Mouse (Mus musculus): Measurements from ENCODE around the gene Hist1h2ag. TPM values are rescaled to one million over a fixed set of nuclear protein-coding genes. Genes with fewer than 3 reads are reported as not detected.

Gene Hist1h2ag
- polyA plus RNA-seq, 1 experiment from 2014 or later = 42.5 TPM

GRCm38 (mm10) chr13:22034443-22035266 is 8.1 kb downstream of the Hist1h2ag start:
- Histone ChIP-seq H3K27ac (peak overlapping the region; percentile 86), H3K4me1 (peaks cover 11% of the 10 kb centered on the region; the same call in 1 of the 2 replicates), H3K36me3 (no peaks in the 10 kb centered on the region), H3K4me3 (peak overlapping the region; percentile 57), H3K27me3 (ENCODE audit: insufficient read depth, poor library complexity, severe bottlenecking) (no peaks in the 10 kb centered on the region), H3K9me3 (no peaks in the 10 kb centered on the region)
- no peak for DNase-seq (ENCODE audit: low spot score)
- 1% methylated on average over 14 of the region's 14 CpGs for WGBS

- no peak for DNase-seq (ENCODE audit: low spot score)
- 64% methylated on average over 5 of the region's 5 CpGs for whole genome bisulfite sequencing
- peak overlapping the region; percentile 86 for H3K27ac ChIP-seq
- H3K4me1 ChIP-seq = peaks cover 11% of the 10 kb centered on the region; the same call in 1 of the 2 replicates
- H3K36me3 ChIP-seq = no peaks in the 10 kb centered on the region
- H3K27me3 ChIP-seq (ENCODE audit: insufficient read depth, poor library complexity, severe bottlenecking) = no peaks in the 10 kb centered on the region
- H3K9me3 ChIP-seq = no peaks in the 10 kb centered on the region
- peak overlapping the region; percentile 57 for H3K4me3 ChIP-seq
Observed at GRCm38 (mm10) chr13:22033741-22034442, 8.9 kb downstream of the Hist1h2ag start.

- Histone ChIP-seq H3K4me1 (peaks cover 5% of the 10 kb centered on the region; the same call in 1 of the 2 replicates), H3K36me3 (no peaks in the 10 kb centered on the region), H3K4me3 (no peak overlapping the region), H3K9me3 (no peaks in the 10 kb centered on the region), H3K27ac (no peak overlapping the region), H3K27me3 (ENCODE audit: insufficient read depth, poor library complexity, severe bottlenecking) (no peaks in the 10 kb centered on the region)
- 16% methylated on average over 4 of the region's 4 CpGs for WGBS
- no peak for DNase-seq (ENCODE audit: low spot score)
Observed at GRCm38 (mm10) chr13:22030493-22030892, 12.3 kb downstream of the Hist1h2ag start.

GRCm38 (mm10) chr13:22029928-22030327 is 12.8 kb downstream of the Hist1h2ag start:
- no peaks in the 10 kb centered on the region for H3K36me3 ChIP-seq
- H3K27me3 ChIP-seq (ENCODE audit: insufficient read depth, poor library complexity, severe bottlenecking) = no peaks in the 10 kb centered on the region
- H3K4me3 ChIP-seq = peak overlapping the region; percentile 65
- no peaks in the 10 kb centered on the region for H3K9me3 ChIP-seq
- peaks cover 5% of the 10 kb centered on the region; the same call in 1 of the 2 replicates for H3K4me1 ChIP-seq
- no peak for DNase-seq (ENCODE audit: low spot score)
- 23% methylated on average over 8 of the region's 8 CpGs for WGBS
- no peak overlapping the region for H3K27ac ChIP-seq

- H3K27ac ChIP-seq = peak overlapping the region; percentile 84
- H3K36me3 ChIP-seq = no peaks in the 10 kb centered on the region
- H3K4me3 ChIP-seq = peak overlapping the region; percentile 65
- H3K9me3 ChIP-seq = no peaks in the 10 kb centered on the region
- H3K27me3 ChIP-seq (ENCODE audit: insufficient read depth, poor library complexity, severe bottlenecking) = no peaks in the 10 kb centered on the region
- under 1% methylated on average over 40 of the region's 40 CpGs for WGBS
- DNase-seq (ENCODE audit: low spot score) = peak; percentile 97
- peaks cover 2% of the 10 kb centered on the region; the same call in 1 of the 2 replicates for H3K4me1 ChIP-seq
Observed at GRCm38 (mm10) chr13:22028673-22029460, 13.9 kb downstream of the Hist1h2ag start.

- Histone ChIP-seq H3K4me1 (no peaks in the 10 kb centered on the region), H3K36me3 (no peaks in the 10 kb centered on the region), H3K9me3 (no peaks in the 10 kb centered on the region), H3K27ac (peak overlapping the region; percentile 76), H3K27me3 (ENCODE audit: insufficient read depth, poor library complexity, severe bottlenecking) (no peaks in the 10 kb centered on the region), H3K4me3 (peak overlapping the region; percentile 70)
- WGBS = under 1% methylated on average over 35 of the region's 35 CpGs
- DNase-seq (ENCODE audit: low spot score) = peak; percentile 92
Observed at GRCm38 (mm10) chr13:22026058-22027031, 16.4 kb downstream of the Hist1h2ag start.

- Histone ChIP-seq H3K4me1 (no peaks in the 10 kb centered on the region), H3K4me3 (peak overlapping the region; percentile 65), H3K27ac (0 out of 2 replicates have a peak overlapping the region, but pooled peaks have one; percentile 36), H3K36me3 (no peaks in the 10 kb centered on the region), H3K27me3 (ENCODE audit: insufficient read depth, poor library complexity, severe bottlenecking) (peaks cover 5% of the 10 kb centered on the region; the same call in 1 of the 2 replicates), H3K9me3 (no peaks in the 10 kb centered on the region)
- WGBS = under 1% methylated on average over 9 of the region's 9 CpGs
- DNase-seq (ENCODE audit: low spot score) = peak; percentile 89
Observed at GRCm38 (mm10) chr13:22022241-22022640, 20.5 kb downstream of the Hist1h2ag start.

GRCm38 (mm10) chr13:22021581-22021980 is 21.2 kb downstream of the Hist1h2ag start:
- DNase-seq (ENCODE audit: low spot score) = no peak
- Histone ChIP-seq H3K9me3 (no peaks in the 10 kb centered on the region), H3K4me1 (no peaks in the 10 kb centered on the region), H3K36me3 (no peaks in the 10 kb centered on the region), H3K27ac (peak overlapping the region; percentile 36; the same call in 1 of the 2 replicates), H3K27me3 (ENCODE audit: insufficient read depth, poor library complexity, severe bottlenecking) (peaks cover 5% of the 10 kb centered on the region; the same call in 1 of the 2 replicates), H3K4me3 (peak overlapping the region; percentile 65)
- WGBS = under 1% methylated on average over 11 of the region's 11 CpGs

- peak overlapping the region; percentile 65 for H3K4me3 ChIP-seq
- WGBS = under 1% methylated on average over 8 of the region's 8 CpGs
- no peaks in the 10 kb centered on the region for H3K9me3 ChIP-seq
- H3K27me3 ChIP-seq (ENCODE audit: insufficient read depth, poor library complexity, severe bottlenecking) = peaks cover 5% of the 10 kb centered on the region; the same call in 1 of the 2 replicates
- no peaks in the 10 kb centered on the region for H3K4me1 ChIP-seq
- H3K27ac ChIP-seq = peak overlapping the region; percentile 22; the same call in 1 of the 2 replicates
- no peaks in the 10 kb centered on the region for H3K36me3 ChIP-seq
- peak; percentile 79 for DNase-seq (ENCODE audit: low spot score)
Observed at GRCm38 (mm10) chr13:22020901-22021339, 21.8 kb downstream of the Hist1h2ag start.

GRCm38 (mm10) chr13:22019934-22020835 is 22.6 kb downstream of the Hist1h2ag start:
- peak; percentile 76 for DNase-seq (ENCODE audit: low spot score)
- Histone ChIP-seq H3K4me3 (peak overlapping the region; percentile 65), H3K9me3 (no peaks in the 10 kb centered on the region), H3K4me1 (no peaks in the 10 kb centered on the region), H3K36me3 (no peaks in the 10 kb centered on the region), H3K27ac (peak overlapping the region; percentile 75), H3K27me3 (ENCODE audit: insufficient read depth, poor library complexity, severe bottlenecking) (peaks cover 7% of the 10 kb centered on the region)
- WGBS = under 1% methylated on average over 44 of the region's 44 CpGs
